Mouse (Mus musculus): ENCODE measurements around the gene Rtn4r.

- TF ChIP-seq CTCF (IDR thresholded peaks at IDR 0.05; ENCODE audit: low read depth, low read length) = no peak
- no peak for TF ChIP-seq POLR2A (IDR thresholded peaks at IDR 0.05; ENCODE audit: borderline replicate concordance, low read depth, low read length)
These were observed 39.3 kb downstream of the Rtn4r start for GRCm38 (mm10) chr16:18166613-18167190.
